Mouse (Mus musculus) testis, adult 2 months (tissue): ENCODE results near the gene Pnkd. TPM values are rescaled to one million over a fixed set of nuclear protein-coding genes. Genes with fewer than 3 reads are reported as not detected.

ENCODE experiments used
- H3K27ac ChIP-seq: fragments of 200-500 bp; 2 replicates; pipeline ENCODE4 v1.5.1; 2012; ENCODE audit warnings: low read depth, low read length; ENCODE audit not compliant: control insufficient read depth, insufficient read depth
- H3K27me3 ChIP-seq: fragments of 200-500 bp; 2 replicates; pipeline ENCODE4 v1.6.1; 2012; ENCODE audit warnings: mild to moderate bottlenecking, low read length, moderate library complexity; ENCODE audit not compliant: control insufficient read depth, insufficient read depth
- H3K36me3 ChIP-seq: fragments of 200-500 bp; 2 replicates; pipeline ENCODE4 v1.6.1; 2012; ENCODE audit warnings: mild to moderate bottlenecking, low read length; ENCODE audit not compliant: control insufficient read depth, insufficient read depth
- H3K4me1 ChIP-seq: fragments of 200-500 bp; 2 replicates; pipeline ENCODE4 v1.6.1; 2012; ENCODE audit warnings: low read length; ENCODE audit not compliant: control insufficient read depth, insufficient read depth
- H3K4me3 ChIP-seq: fragments of 200-500 bp; 2 replicates; pipeline ENCODE4 v1.5.1; 2012; ENCODE audit warnings: low read depth, mild to moderate bottlenecking, low read length, moderate library complexity, mixed read lengths; ENCODE audit not compliant: control insufficient read depth
- CTCF ChIP-seq: fragments of 200-500 bp; IDR thresholded peaks from 2 replicates; pipeline ENCODE4 v1.5.1; 2012; ENCODE audit warnings: low read depth, mild to moderate bottlenecking, inconsistent platforms, low read length, moderate library complexity; ENCODE audit not compliant: control insufficient read depth, insufficient read depth, insufficient replicate concordance
- POLR2A ChIP-seq: fragments of 200-500 bp; IDR thresholded peaks from 2 replicates; pipeline ENCODE4 v1.6.1; 2012; ENCODE audit warnings: low read depth, mild to moderate bottlenecking, inconsistent platforms, low read length, moderate library complexity; ENCODE audit not compliant: control insufficient read depth
- polyA plus RNA-seq: library from polyadenylated mRNA; depleted of rRNA; stranded (reverse); fragments of >200 nt; gene quantifications from 2 replicates; pipeline ENCODE4 v1.2.3, GENCODE M21; 2012

Pnkd gene
- polyA plus RNA-seq, 1 experiment, result 119 TPM

DNA sequence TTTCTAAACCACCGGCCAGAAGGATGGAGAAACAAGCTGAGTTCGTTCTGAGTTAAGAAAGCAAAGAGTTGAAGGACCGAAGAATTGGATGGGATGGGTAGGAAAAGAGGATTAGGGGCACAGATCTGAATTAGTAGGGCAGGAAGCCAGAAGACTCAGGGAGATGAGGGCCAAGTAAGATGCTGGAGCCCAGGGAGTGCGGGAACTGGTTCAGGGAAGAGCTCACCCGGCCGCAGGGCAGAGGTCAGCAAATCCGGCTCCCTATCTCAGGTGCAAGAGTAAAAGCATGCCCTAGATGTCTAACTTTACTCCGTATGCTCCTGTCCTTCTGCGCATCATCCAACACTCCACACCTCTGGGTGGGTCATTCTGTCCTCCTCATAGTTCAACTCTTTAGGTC is 48.2 kb downstream of the Pnkd start:
- H3K27me3 ChIP-seq, result no peaks in the 10 kb centered on the region
- H3K4me1 ChIP-seq, result peaks cover 13% of the 10 kb centered on the region
- peak overlapping the region; percentile 90 for H3K4me3 ChIP-seq
- H3K27ac ChIP-seq, result peak overlapping the region; percentile 79
- TF ChIP-seq CTCF (no peak), POLR2A (no peak)
- H3K36me3 ChIP-seq, result no peaks in the 10 kb centered on the region

DNA sequence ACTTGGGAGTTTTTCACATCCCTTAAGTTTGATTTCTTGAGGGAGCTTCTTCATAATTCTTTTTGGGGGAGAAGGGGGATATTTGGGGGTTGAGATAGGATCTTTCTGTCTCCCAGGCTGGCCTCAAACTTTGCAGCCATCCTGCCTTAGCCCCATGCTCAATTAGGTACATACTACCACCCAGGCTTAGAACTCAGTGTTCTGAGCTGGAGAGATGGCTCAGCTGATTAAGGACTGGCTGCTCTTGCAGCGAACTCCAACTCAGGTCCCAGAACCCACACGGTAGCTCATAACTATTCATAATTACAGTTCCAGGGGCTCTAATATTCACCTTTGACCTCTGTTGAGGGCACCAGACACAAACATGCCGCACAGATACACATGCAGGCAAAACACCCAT is 49.9 kb downstream of the Pnkd start:
- H3K36me3 ChIP-seq, result no peaks in the 10 kb centered on the region
- H3K4me3 ChIP-seq, result no peak overlapping the region
- H3K4me1 ChIP-seq, result peaks cover 13% of the 10 kb centered on the region
- no peak overlapping the region for H3K27ac ChIP-seq
- TF ChIP-seq CTCF (no peak), POLR2A (no peak)
- H3K27me3 ChIP-seq, result no peaks in the 10 kb centered on the region

DNA sequence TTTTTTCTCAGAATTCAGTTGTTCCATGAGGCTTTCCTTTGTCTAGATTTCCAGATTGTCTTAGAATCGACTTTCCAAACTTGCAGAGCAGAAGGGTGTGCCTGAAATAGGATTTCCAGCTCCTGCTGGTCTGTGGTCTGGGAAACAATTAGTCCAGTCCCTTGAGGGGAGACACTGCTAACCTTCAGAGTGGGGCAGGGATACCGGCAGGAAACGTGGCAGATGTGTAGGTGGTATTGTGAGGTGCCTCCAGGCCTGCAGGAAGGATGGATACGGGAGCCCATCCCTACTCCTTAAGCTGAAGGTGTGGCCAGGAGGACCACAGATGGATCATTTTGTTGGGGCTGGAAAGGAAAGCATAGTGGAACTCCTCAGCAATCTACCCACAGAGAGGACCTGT is 50.3 kb downstream of the Pnkd start:
- TF ChIP-seq CTCF (no peak), POLR2A (no peak)
- H3K4me3 ChIP-seq, result no peak overlapping the region
- no peaks in the 10 kb centered on the region for H3K27me3 ChIP-seq
- 0 out of 2 replicates have a peak overlapping the region, but pooled peaks have one; percentile 23 for H3K27ac ChIP-seq
- H3K4me1 ChIP-seq, result peaks cover 16% of the 10 kb centered on the region
- no peaks in the 10 kb centered on the region for H3K36me3 ChIP-seq

DNA sequence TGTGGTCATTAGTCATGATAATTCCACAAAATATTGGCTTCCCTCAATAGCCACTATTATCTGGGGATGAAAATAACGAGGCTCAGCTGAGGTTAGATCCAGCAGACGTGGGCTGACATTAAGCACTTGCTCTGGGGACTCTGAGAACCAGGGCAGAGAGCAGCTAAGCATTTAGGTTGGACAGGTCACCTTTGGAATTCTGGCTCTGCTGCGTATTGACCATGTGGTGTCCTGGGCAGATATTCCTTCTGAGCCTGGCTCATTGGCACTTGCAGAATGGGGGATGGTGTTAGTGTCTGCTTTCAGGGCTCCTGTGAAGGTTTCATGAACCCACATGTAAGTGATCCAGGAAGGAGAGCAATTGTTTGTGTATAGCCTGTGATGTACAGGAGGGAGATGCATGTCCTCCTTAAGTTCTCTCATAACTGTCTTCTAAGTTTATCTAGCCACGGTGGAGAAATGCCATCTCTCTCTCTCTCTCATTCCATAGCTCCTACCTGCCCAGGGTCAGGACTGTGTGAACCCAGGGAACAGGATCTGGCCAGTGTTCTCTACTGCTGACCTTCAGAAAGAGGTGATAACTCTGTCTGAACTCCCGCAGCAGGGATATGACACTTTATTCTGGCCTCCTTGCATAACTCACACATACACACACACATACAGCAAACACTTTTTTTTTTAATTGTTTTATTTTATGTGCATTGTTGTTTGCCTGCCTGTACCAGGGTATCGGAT is 50.9 kb downstream of the Pnkd start:
- no peak overlapping the region for H3K4me3 ChIP-seq
- no peaks in the 10 kb centered on the region for H3K36me3 ChIP-seq
- H3K27me3 ChIP-seq, result no peaks in the 10 kb centered on the region
- TF ChIP-seq POLR2A (no peak), CTCF (no peak)
- peaks cover 16% of the 10 kb centered on the region for H3K4me1 ChIP-seq
- H3K27ac ChIP-seq, result 0 out of 2 replicates have a peak overlapping the region, but pooled peaks have one; percentile 23

DNA sequence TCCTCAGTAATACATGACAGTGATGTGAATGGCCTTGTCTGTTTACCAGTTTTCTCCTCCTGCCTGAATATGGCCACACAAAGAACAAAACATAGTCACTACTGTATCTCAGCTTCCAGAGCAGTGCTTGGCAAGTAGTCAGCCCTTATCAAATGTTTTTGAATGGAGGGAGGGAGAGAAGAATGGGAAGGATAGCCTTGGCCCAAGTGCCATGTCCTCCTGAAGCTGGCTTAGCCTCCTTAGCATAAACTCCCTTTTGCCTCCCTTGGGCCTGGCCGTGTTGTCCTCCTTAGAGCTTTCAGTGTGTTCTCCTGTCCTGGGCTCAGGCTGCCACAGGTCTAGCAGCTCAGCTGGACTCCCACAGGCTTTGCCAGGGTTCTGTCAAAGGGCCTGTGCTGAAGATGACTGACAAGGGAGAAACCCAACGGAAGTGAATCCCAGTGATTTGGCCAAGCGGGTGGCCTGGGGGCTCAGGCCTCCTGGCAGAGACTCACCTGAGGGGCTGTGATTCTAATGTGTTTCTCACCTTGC is 52.6 kb downstream of the Pnkd start:
- Histone ChIP-seq H3K36me3 (no peaks in the 10 kb centered on the region), H3K27ac (peak overlapping the region; percentile 66), H3K4me3 (no peak overlapping the region), H3K27me3 (no peaks in the 10 kb centered on the region), H3K4me1 (peaks cover 13% of the 10 kb centered on the region)
- TF ChIP-seq POLR2A, result no peak
- no peak for TF ChIP-seq CTCF

DNA sequence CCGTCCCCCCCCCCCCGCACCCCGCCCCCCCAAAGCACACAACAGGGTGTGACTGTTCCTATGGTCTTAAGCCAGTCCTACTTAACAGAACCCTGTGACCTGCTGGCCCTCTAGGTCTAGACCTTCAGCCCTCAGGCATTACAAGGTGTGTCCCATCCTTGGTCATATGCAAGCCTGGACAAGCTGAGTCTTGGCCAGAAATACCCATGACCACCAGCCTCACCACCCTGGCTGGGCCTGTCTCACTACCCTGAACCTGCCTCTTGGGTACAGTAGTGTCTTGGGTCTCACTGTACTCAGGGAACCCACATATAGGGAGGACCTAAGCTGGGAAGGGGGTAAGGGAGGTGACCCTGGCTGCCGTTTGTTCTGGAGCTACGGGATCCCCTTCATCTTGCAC is 53.3 kb downstream of the Pnkd start:
- peak overlapping the region; percentile 44; the same call in 1 of the 2 replicates for H3K27ac ChIP-seq
- no peak overlapping the region for H3K4me3 ChIP-seq
- no peaks in the 10 kb centered on the region for H3K36me3 ChIP-seq
- TF ChIP-seq CTCF (no peak), POLR2A (no peak)
- peaks cover 13% of the 10 kb centered on the region for H3K4me1 ChIP-seq
- H3K27me3 ChIP-seq, result no peaks in the 10 kb centered on the region

DNA sequence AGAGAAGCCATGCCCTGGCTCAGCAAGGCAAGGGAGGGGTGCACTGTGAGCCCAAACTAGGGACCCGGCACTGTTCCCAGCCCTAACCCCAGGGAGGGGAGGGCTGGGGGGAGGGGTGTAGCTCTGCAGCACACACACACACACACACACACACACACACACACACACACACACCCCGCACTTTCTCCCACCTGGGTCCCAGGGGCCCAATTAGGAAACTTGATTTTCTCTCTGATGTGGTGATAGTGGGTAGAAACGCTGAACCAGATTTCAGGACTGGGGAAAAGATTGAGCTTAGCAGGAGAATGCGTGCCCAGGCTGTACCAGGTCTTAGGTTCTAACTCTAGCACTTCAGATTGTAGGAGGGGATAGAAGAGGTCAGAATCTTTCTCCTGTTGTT is 53.9 kb downstream of the Pnkd start:
- no peaks in the 10 kb centered on the region for H3K27me3 ChIP-seq
- TF ChIP-seq POLR2A, result no peak
- H3K36me3 ChIP-seq, result no peaks in the 10 kb centered on the region
- no peak overlapping the region for H3K27ac ChIP-seq
- peaks cover 9% of the 10 kb centered on the region for H3K4me1 ChIP-seq
- H3K4me3 ChIP-seq, result no peak overlapping the region
